Mouse (Mus musculus) midbrain, embryonic 14.5 days (tissue): Measurements from ENCODE around the gene Fxr2. TPM values are rescaled to one million over a fixed set of nuclear protein-coding genes. Genes with fewer than 3 reads are reported as not detected.
A peak's percentile ranks its signal among the peaks of the same experiment; 100 is the strongest.

Source experiments
- ATAC-seq: fragments of 200-750 bp; cut with Nextera tagmentation; 2 replicates; pipeline ENCODE4 v1.8.0; 2017; ENCODE audit warnings: moderate number of reproducible peaks, moderate library complexity; ENCODE audit not compliant: low FRiP score, low TSS enrichment
- DNase-seq: peaks from one replicate; pipeline ENCODE4 v3.0.0-alpha.2; 2015
- H3K27ac ChIP-seq: fragments of 300-500 bp; sonication (generic); replicated peaks from 2 replicates; pipeline ENCODE4 v1.5.1; 2014; ENCODE audit warnings: mild to moderate bottlenecking, low read depth, low read length, moderate library complexity
- H3K27me3 ChIP-seq: fragments of 300-500 bp; sonication (generic); 2 replicates; pipeline ENCODE4 v1.6.1; 2014; ENCODE audit warnings: low read length, control low read depth, mixed read lengths; ENCODE audit not compliant: control insufficient read depth, insufficient read depth
- H3K36me3 ChIP-seq: fragments of 300-500 bp; sonication (generic); 2 replicates; pipeline ENCODE4 v1.6.1; 2014; ENCODE audit warnings: low read length, control low read depth; ENCODE audit not compliant: control insufficient read depth, insufficient read depth
- H3K4me1 ChIP-seq: fragments of 300-500 bp; sonication (generic); 2 replicates; pipeline ENCODE4 v1.6.1; 2014; ENCODE audit warnings: mild to moderate bottlenecking, antibody characterized with exemption, low read length, control low read depth; ENCODE audit not compliant: control insufficient read depth, insufficient read depth
- H3K4me2 ChIP-seq: fragments of 300-500 bp; sonication (generic); 2 replicates; pipeline ENCODE4 v1.6.1; 2014; ENCODE audit warnings: mild to moderate bottlenecking, low read length, moderate library complexity
- H3K4me3 ChIP-seq: fragments of 300-500 bp; sonication (generic); replicated peaks from 2 replicates; pipeline ENCODE4 v1.5.1; 2014; ENCODE audit warnings: low read depth, low read length
- H3K9ac ChIP-seq: fragments of 300-500 bp; sonication (generic); replicated peaks from 2 replicates; pipeline ENCODE4 v1.6.1; 2014; ENCODE audit warnings: mild to moderate bottlenecking, low read length, moderate library complexity
- H3K9me3 ChIP-seq: fragments of 300-500 bp; sonication (generic); 2 replicates; pipeline ENCODE4 v1.6.1; 2016; ENCODE audit warnings: low read length, control low read depth, mixed read lengths; ENCODE audit not compliant: control insufficient read depth
- WGBS: fragments of 180-500 bp; shearing (Covaris S2); extraction: QIAGEN DNeasy Blood & Tissue Kit; methylation state at CpG from one replicate; pipeline ENCODE4 v1.1.7; 2014; 5-methylcytosine and 5-hydroxymethylcytosine counted together
- polyA plus RNA-seq: library from polyadenylated mRNA; unstranded; fragments of >200 nt; fragmentation: Nextera tagmentation; extraction: Ambion mirVana; gene quantifications from 2 replicates; pipeline ENCODE4 v1.2.1, GENCODE M21; 2014

Gene Fxr2
- polyA plus RNA-seq, 1 experiment from 2014 or later: 35.9 TPM

- Histone ChIP-seq H3K9ac (no peak overlapping the region), H3K4me3 (no peak overlapping the region), H3K27me3 (no peaks in the 10 kb centered on the region), H3K9me3 (no peaks in the 10 kb centered on the region), H3K4me2 (no peak overlapping the region), H3K36me3 (no peaks in the 10 kb centered on the region), H3K27ac (no peak overlapping the region), H3K4me1 (peaks cover 7% of the 10 kb centered on the region)
- WGBS: 20% methylated on average over 4 of the region's 4 CpGs
- no peak for ATAC-seq
- peak; percentile 50 for DNase-seq
Measured at GRCm38 (mm10) chr11:69686377-69686776, 53.6 kb downstream of the Fxr2 start.

GRCm38 (mm10) chr11:69687061-69687460 is 54.3 kb downstream of the Fxr2 start:
- peaks cover 7% of the 10 kb centered on the region for H3K4me1 ChIP-seq
- no peaks in the 10 kb centered on the region for H3K36me3 ChIP-seq
- H3K9ac ChIP-seq: no peak overlapping the region
- H3K27me3 ChIP-seq: no peaks in the 10 kb centered on the region
- H3K4me2 ChIP-seq: no peak overlapping the region
- no peak for ATAC-seq
- no peak for DNase-seq
- 56% methylated on average over 5 of the region's 5 CpGs for WGBS
- no peak overlapping the region for H3K27ac ChIP-seq
- H3K9me3 ChIP-seq: no peaks in the 10 kb centered on the region
- H3K4me3 ChIP-seq: no peak overlapping the region

GRCm38 (mm10) chr11:69689891-69690290 is 57.1 kb downstream of the Fxr2 start:
- Histone ChIP-seq H3K4me3 (no peak overlapping the region), H3K9ac (no peak overlapping the region), H3K36me3 (no peaks in the 10 kb centered on the region), H3K27ac (no peak overlapping the region), H3K4me1 (no peaks in the 10 kb centered on the region), H3K27me3 (no peaks in the 10 kb centered on the region), H3K4me2 (no peak overlapping the region), H3K9me3 (no peaks in the 10 kb centered on the region)
- DNase-seq (no peak), ATAC-seq (no peak)
- WGBS: 93% methylated on average over 1 of the region's 1 CpGs

GRCm38 (mm10) chr11:69692196-69692811 is 59.5 kb downstream of the Fxr2 start:
- H3K27ac ChIP-seq: no peak overlapping the region
- WGBS: 85% methylated on average over 9 of the region's 9 CpGs
- no peaks in the 10 kb centered on the region for H3K27me3 ChIP-seq
- ATAC-seq (no peak), DNase-seq (no peak)
- no peak overlapping the region for H3K4me2 ChIP-seq
- no peaks in the 10 kb centered on the region for H3K9me3 ChIP-seq
- H3K4me1 ChIP-seq: peaks cover 8% of the 10 kb centered on the region
- no peak overlapping the region for H3K4me3 ChIP-seq
- H3K9ac ChIP-seq: no peak overlapping the region
- no peaks in the 10 kb centered on the region for H3K36me3 ChIP-seq

GRCm38 (mm10) chr11:69692863-69693262 is 60.1 kb downstream of the Fxr2 start:
- WGBS: 84% methylated on average over 6 of the region's 6 CpGs
- no peak for ATAC-seq

GRCm38 (mm10) chr11:69693421-69693965 is 60.7 kb downstream of the Fxr2 start:
- Histone ChIP-seq H3K36me3 (no peaks in the 10 kb centered on the region), H3K4me1 (peaks cover 8% of the 10 kb centered on the region), H3K9me3 (no peaks in the 10 kb centered on the region), H3K9ac (0 out of 2 replicates have a peak overlapping the region, but pooled peaks have one; percentile 12), H3K4me2 (no peak overlapping the region), H3K27me3 (no peaks in the 10 kb centered on the region), H3K4me3 (no peak overlapping the region), H3K27ac (no peak overlapping the region)
- whole genome bisulfite sequencing: 35% methylated on average over 11 of the region's 11 CpGs
- no peak for ATAC-seq
- DNase-seq: peak; percentile 31

More at GRCm38 (mm10) chr11:69692863-69693262, 60.1 kb downstream of the Fxr2 start:
- no peak overlapping the region for H3K27ac ChIP-seq
- H3K36me3 ChIP-seq: no peaks in the 10 kb centered on the region
- no peak for DNase-seq
- no peaks in the 10 kb centered on the region for H3K9me3 ChIP-seq
- no peak overlapping the region for H3K4me2 ChIP-seq
- H3K9ac ChIP-seq: no peak overlapping the region
- peaks cover 8% of the 10 kb centered on the region for H3K4me1 ChIP-seq
- no peak overlapping the region for H3K4me3 ChIP-seq
- H3K27me3 ChIP-seq: no peaks in the 10 kb centered on the region

GRCm38 (mm10) chr11:69695046-69695360 is 62.2 kb downstream of the Fxr2 start:
- no peaks in the 10 kb centered on the region; the same call in 1 of the 2 replicates for H3K9me3 ChIP-seq
- peak overlapping the region; percentile 69; the same call in 1 of the 2 replicates for H3K9ac ChIP-seq
- ATAC-seq (no peak), DNase-seq (no peak)
- 26% methylated on average over 6 of the region's 6 CpGs for WGBS
- no peaks in the 10 kb centered on the region for H3K27me3 ChIP-seq
- H3K4me2 ChIP-seq: peak overlapping the region; percentile 84
- H3K4me1 ChIP-seq: peaks cover 8% of the 10 kb centered on the region
- H3K4me3 ChIP-seq: peak overlapping the region; percentile 41
- no peak overlapping the region for H3K27ac ChIP-seq
- H3K36me3 ChIP-seq: no peaks in the 10 kb centered on the region

GRCm38 (mm10) chr11:69695361-69696181 is 62.8 kb downstream of the Fxr2 start, which contains the start of the genes Tnfsf12 and Tnfsfm13:
Tnfsf12 (minus strand) TSS chr11:69695849.
Tnfsfm13 (minus strand) TSS chr11:69696098.
- Histone ChIP-seq H3K4me2 (peak within 1 kb of the TSS; percentile 84), H3K4me3 (peak within 1 kb of the TSS; percentile 41), H3K36me3 (no peaks in the 10 kb centered on the region), H3K4me1 (peaks cover 8% of the 10 kb centered on the region), H3K27ac (no peak within 1 kb of the TSS; the same call in 1 of the 2 replicates), H3K9ac (peak within 1 kb of the TSS; percentile 69), H3K9me3 (no peaks in the 10 kb centered on the region; the same call in 1 of the 2 replicates), H3K27me3 (no peaks in the 10 kb centered on the region)
- ATAC-seq: no peak
- WGBS: 2% methylated on average over 41 of the region's 41 CpGs
- DNase-seq: peak; percentile 43
